Mouse (Mus musculus) hindbrain, embryonic 16.5 days (tissue): ENCODE measurements at regions not wholly inside any gene's neighbourhood (a gene's known extent, or its start where the extent isn't known, plus 50 kb on each side); places are given as distances from the start of the nearest gene placed in this dataset.

ENCODE experiments used
- ATAC-seq: fragments of 200-750 bp; cut with Nextera tagmentation; 2 replicates; pipeline ENCODE4 v1.8.0; 2017; ENCODE audit warnings: moderate TSS enrichment, moderate library complexity
- H3K27ac ChIP-seq: fragments of 300-500 bp; sonication (generic); 2 replicates; pipeline ENCODE4 v1.5.1; 2014; ENCODE audit warnings: low read depth, mild to moderate bottlenecking, control low read depth, low read length, moderate library complexity
- H3K27me3 ChIP-seq: fragments of 300-500 bp; sonication (generic); replicated peaks from 2 replicates; pipeline ENCODE4 v1.6.1; 2014; ENCODE audit warnings: low read length; ENCODE audit not compliant: control insufficient read depth, insufficient read depth
- H3K36me3 ChIP-seq: fragments of 300-500 bp; sonication (generic); 2 replicates; pipeline ENCODE4 v1.6.1; 2014; ENCODE audit warnings: mild to moderate bottlenecking, low read length, moderate library complexity, mixed read lengths; ENCODE audit not compliant: control insufficient read depth, insufficient read depth
- H3K4me1 ChIP-seq: fragments of 300-500 bp; sonication (generic); 2 replicates; pipeline ENCODE4 v1.6.1; 2014; ENCODE audit warnings: low read depth, low read length; ENCODE audit not compliant: control insufficient read depth, insufficient read depth
- H3K4me2 ChIP-seq: fragments of 300-500 bp; sonication (generic); 2 replicates; pipeline ENCODE4 v1.6.1; 2014; ENCODE audit warnings: mild to moderate bottlenecking, low read length, control low read depth, moderate library complexity
- H3K4me3 ChIP-seq: fragments of 300-500 bp; sonication (generic); 2 replicates; pipeline ENCODE4 v1.5.1; 2014; ENCODE audit warnings: mild to moderate bottlenecking, low read length, control low read depth, moderate library complexity
- H3K9ac ChIP-seq: fragments of 300-500 bp; sonication (generic); 2 replicates; pipeline ENCODE4 v1.6.1; 2014; ENCODE audit warnings: low read depth, mild to moderate bottlenecking, control low read depth, low read length, moderate library complexity
- H3K9me3 ChIP-seq: fragments of 300-500 bp; sonication (generic); 2 replicates; pipeline ENCODE4 v1.6.1; 2014; ENCODE audit warnings: mild to moderate bottlenecking, low read length, moderate library complexity; ENCODE audit not compliant: control insufficient read depth
- WGBS: fragments of 180-500 bp; shearing (Covaris S2); extraction: QIAGEN DNeasy Blood & Tissue Kit; methylation state at CpG from one replicate; pipeline ENCODE4 v1.1.7; 2014; 5-methylcytosine and 5-hydroxymethylcytosine counted together

- Histone ChIP-seq H3K27me3 (no peaks in the 10 kb centered on the region), H3K4me1 (no peaks in the 10 kb centered on the region), H3K27ac (no peak overlapping the region), H3K4me3 (no peak overlapping the region), H3K9me3 (no peaks in the 10 kb centered on the region), H3K9ac (no peak overlapping the region), H3K4me2 (no peak overlapping the region), H3K36me3 (no peaks in the 10 kb centered on the region)
- ATAC-seq = no peak
- WGBS = 91% methylated on average over 7 of the region's 7 CpGs
Observed at GRCm38 (mm10) chr13:5769283-5770260, 91.7 kb upstream of the Klf6 start.

GRCm38 (mm10) chr13:5773811-5774210, 87.5 kb upstream of the Klf6 start:
- Histone ChIP-seq H3K4me1 (no peaks in the 10 kb centered on the region; the same call in 1 of the 2 replicates), H3K9ac (no peak overlapping the region), H3K27me3 (no peaks in the 10 kb centered on the region), H3K36me3 (no peaks in the 10 kb centered on the region), H3K4me3 (no peak overlapping the region), H3K4me2 (no peak overlapping the region), H3K27ac (no peak overlapping the region), H3K9me3 (no peaks in the 10 kb centered on the region)
- 91% methylated on average over 3 of the region's 3 CpGs for WGBS
- no peak for ATAC-seq

DNA sequence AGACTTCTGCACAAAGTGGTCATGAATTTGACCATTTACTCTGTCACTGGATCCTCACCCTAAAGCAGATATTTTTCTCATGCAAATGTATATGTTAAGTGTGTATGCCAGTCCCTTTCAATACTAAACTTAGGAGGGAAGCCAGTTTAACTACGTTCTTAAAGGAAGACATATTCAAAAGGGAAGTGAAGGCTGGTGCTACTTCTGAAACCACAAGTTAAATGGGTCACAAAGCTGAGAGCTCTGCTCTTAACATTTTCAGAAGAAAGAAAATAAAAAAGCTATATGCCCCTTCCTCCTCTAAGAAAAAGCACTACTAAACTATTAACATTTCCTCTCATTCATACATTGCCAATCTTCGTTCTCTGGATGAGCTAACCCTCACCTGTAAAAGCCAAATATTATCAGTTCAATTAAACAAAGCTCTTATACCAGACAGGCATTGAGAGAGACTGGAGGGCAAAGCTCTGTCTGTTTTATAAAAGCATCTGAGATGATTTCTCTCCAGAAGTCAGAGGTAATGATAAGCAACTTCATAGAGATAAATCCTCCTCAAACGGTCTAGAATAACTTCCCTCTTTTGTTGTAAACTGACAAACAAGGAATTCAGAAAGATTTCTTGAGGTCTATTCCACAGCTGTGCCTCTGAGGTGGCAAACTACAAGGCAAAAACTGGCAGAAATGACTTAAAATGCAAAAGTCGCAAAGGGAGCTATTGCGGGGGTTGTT, 82.7 kb upstream of the Klf6 start:
- H3K4me1 ChIP-seq = peaks cover 2% of the 10 kb centered on the region; the same call in 1 of the 2 replicates
- WGBS = 63% methylated on average over 5 of the region's 5 CpGs

DNA sequence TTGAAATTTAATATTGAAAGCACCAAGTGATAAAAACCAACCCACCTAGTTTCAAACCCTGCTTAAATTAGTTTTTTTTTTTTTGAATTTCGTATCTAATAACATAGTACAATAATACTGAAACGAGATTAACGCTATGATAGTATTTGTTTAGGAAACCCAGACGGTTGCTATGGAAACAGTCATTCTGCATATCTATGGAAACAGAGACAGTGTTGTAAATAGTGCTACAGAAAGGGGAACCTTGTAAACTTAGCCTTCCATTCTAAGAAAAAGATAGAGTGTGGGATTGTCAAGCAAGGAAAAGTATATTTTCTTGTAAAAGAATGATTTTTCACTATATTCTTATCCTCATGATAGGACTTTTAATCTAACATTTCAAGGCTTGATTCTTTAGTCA, 81.9 kb upstream of the Klf6 start:
- WGBS = 29% methylated on average over 4 of the region's 4 CpGs
- ATAC-seq = peak; percentile 75

More for the DNA sequence above, 82.7 kb upstream of the Klf6 start:
- H3K27ac ChIP-seq = no peak overlapping the region
- no peak overlapping the region for H3K9ac ChIP-seq
- no peaks in the 10 kb centered on the region for H3K36me3 ChIP-seq
- H3K4me3 ChIP-seq = no peak overlapping the region
- no peaks in the 10 kb centered on the region for H3K9me3 ChIP-seq
- H3K4me2 ChIP-seq = 0 out of 2 replicates have a peak overlapping the region, but pooled peaks have one; percentile 21
- peak; percentile 27 for ATAC-seq
- no peaks in the 10 kb centered on the region for H3K27me3 ChIP-seq

GRCm38 (mm10) chr13:5782540-5782939, 78.7 kb upstream of the Klf6 start:
- WGBS = 82% methylated on average over 1 of the region's 1 CpGs
- ATAC-seq = no peak
- Histone ChIP-seq H3K27me3 (no peaks in the 10 kb centered on the region), H3K27ac (no peak overlapping the region), H3K9ac (no peak overlapping the region), H3K4me1 (peaks cover 2% of the 10 kb centered on the region; the same call in 1 of the 2 replicates), H3K36me3 (no peaks in the 10 kb centered on the region), H3K9me3 (no peaks in the 10 kb centered on the region), H3K4me2 (no peak overlapping the region), H3K4me3 (no peak overlapping the region)

More for the DNA sequence above, 81.9 kb upstream of the Klf6 start:
- no peak overlapping the region for H3K9ac ChIP-seq
- H3K4me1 ChIP-seq = peaks cover 2% of the 10 kb centered on the region; the same call in 1 of the 2 replicates
- H3K27ac ChIP-seq = no peak overlapping the region
- no peak overlapping the region for H3K4me3 ChIP-seq
- H3K4me2 ChIP-seq = no peak overlapping the region
- no peaks in the 10 kb centered on the region for H3K9me3 ChIP-seq
- no peaks in the 10 kb centered on the region for H3K27me3 ChIP-seq
- no peaks in the 10 kb centered on the region for H3K36me3 ChIP-seq

- H3K9me3 ChIP-seq = no peaks in the 10 kb centered on the region
- H3K27ac ChIP-seq = no peak overlapping the region
- H3K27me3 ChIP-seq = no peaks in the 10 kb centered on the region
- no peak overlapping the region for H3K4me3 ChIP-seq
- no peaks in the 10 kb centered on the region for H3K36me3 ChIP-seq
- H3K9ac ChIP-seq = no peak overlapping the region
- no peaks in the 10 kb centered on the region for H3K4me1 ChIP-seq
- ATAC-seq = no peak
- H3K4me2 ChIP-seq = no peak overlapping the region
Observed at GRCm38 (mm10) chr13:5787114-5787513, 74.2 kb upstream of the Klf6 start.

DNA sequence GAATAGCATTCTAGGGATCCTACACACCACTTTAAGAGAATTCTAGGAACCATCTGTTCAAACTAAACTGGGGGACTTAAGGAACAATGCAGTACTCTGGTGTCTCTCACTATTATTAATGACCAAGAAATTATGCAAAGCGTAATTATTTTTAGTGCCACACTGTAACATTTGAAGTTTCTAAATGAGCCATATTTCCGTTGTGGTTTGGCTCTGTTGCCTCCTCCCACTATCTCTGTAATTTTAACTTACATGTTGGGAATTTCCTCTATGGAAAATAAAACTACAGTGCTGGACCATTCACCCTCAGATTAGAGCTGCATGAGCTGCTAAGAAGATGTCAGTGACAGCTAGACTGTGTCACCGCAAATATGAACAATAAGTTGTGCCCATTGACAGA, 72.0 kb upstream of the Klf6 start:
- Histone ChIP-seq H3K4me3 (no peak overlapping the region), H3K36me3 (no peaks in the 10 kb centered on the region), H3K9me3 (no peaks in the 10 kb centered on the region), H3K27me3 (no peaks in the 10 kb centered on the region), H3K4me2 (no peak overlapping the region), H3K27ac (no peak overlapping the region), H3K4me1 (no peaks in the 10 kb centered on the region), H3K9ac (no peak overlapping the region)
- ATAC-seq = no peak
- WGBS = 80% methylated on average over 3 of the region's 3 CpGs

DNA sequence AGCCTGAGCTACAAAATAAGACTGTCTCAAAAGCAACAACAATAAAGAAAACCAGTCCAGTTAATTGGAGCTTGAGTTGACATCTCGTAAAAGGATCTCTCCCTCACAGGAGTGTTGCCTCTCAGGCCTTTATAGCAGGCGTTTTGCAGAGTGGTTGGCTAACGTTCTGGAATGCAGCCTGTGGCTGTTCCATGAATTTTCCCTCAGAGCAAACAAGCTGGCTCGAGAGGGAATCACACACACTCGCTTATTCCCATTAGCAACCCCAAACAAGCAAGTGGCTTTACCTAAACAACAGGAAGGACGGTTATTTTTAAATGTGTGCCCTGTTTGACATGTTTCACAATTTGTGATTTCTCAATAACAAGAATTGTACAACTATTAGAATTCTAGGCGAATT, 59.2 kb upstream of the Klf6 start:
- H3K36me3 ChIP-seq = no peaks in the 10 kb centered on the region
- H3K9ac ChIP-seq = no peak overlapping the region
- H3K4me2 ChIP-seq = no peak overlapping the region
- 54% methylated on average over 7 of the region's 7 CpGs for WGBS
- no peak overlapping the region for H3K27ac ChIP-seq
- no peaks in the 10 kb centered on the region for H3K4me1 ChIP-seq
- H3K9me3 ChIP-seq = no peaks in the 10 kb centered on the region
- ATAC-seq = no peak
- no peaks in the 10 kb centered on the region for H3K27me3 ChIP-seq
- no peak overlapping the region for H3K4me3 ChIP-seq

DNA sequence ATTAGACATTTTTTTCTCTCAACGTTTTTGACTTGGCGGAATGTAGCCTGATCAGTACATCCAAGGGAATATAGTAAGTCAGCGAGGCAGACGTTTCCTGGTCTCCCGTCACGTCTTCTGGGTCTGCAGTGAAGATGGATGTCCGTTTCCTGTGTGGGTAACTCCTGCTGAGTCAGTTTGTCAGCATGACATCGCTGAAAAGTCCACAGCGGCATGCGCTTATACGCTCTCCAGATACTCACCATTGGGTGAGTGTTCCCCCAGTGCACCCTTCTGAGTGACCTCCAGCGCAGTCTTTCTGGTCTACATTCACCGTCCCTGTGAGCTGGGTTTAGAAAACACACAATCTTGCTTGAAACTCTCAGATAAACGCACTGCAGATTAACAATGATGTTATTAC, 58.5 kb upstream of the Klf6 start:
- ATAC-seq = no peak

More for the DNA sequence above, 58.5 kb upstream of the Klf6 start:
- Histone ChIP-seq H3K27me3 (no peaks in the 10 kb centered on the region), H3K27ac (no peak overlapping the region), H3K4me1 (no peaks in the 10 kb centered on the region), H3K9me3 (no peaks in the 10 kb centered on the region), H3K4me2 (no peak overlapping the region), H3K4me3 (no peak overlapping the region), H3K36me3 (no peaks in the 10 kb centered on the region), H3K9ac (no peak overlapping the region)
- WGBS = 48% methylated on average over 14 of the region's 14 CpGs
